Mouse (Mus musculus) c-Kit-negative CD71-positive TER-119-positive erythroid progenitor cells, embryonic 14.5 days (primary cell): ENCODE data around the gene Xirp1.
A peak's percentile ranks its signal among the peaks of the same experiment; 100 is the strongest.

Experiments used
- DNase-seq: peaks from one replicate; pipeline ENCODE4 v3.0.0-alpha.2; 2013; ENCODE audit warnings: low read depth, low spot score

The Xirp1 gene

DNA sequence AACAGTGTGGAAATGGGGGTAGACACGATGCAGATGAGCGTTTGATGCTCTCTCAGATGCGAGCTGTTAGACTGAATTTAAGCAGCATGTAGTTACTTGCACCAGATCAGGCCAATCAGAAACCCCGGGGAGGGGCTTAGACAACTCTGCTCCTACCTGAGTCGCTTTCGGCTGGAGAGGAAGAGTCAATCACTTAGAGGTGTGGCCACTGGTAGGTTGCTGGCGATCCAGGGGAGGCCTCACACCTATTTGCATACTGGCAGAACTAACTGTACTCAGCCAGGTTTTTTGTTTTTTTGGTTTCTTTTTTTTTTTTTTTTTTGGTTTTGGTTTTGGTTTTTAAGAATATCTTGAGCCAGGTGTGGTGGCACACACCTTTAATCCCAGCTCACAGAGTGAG is 35.1 kb downstream of the Xirp1 start:
- no peak for DNase-seq

DNA sequence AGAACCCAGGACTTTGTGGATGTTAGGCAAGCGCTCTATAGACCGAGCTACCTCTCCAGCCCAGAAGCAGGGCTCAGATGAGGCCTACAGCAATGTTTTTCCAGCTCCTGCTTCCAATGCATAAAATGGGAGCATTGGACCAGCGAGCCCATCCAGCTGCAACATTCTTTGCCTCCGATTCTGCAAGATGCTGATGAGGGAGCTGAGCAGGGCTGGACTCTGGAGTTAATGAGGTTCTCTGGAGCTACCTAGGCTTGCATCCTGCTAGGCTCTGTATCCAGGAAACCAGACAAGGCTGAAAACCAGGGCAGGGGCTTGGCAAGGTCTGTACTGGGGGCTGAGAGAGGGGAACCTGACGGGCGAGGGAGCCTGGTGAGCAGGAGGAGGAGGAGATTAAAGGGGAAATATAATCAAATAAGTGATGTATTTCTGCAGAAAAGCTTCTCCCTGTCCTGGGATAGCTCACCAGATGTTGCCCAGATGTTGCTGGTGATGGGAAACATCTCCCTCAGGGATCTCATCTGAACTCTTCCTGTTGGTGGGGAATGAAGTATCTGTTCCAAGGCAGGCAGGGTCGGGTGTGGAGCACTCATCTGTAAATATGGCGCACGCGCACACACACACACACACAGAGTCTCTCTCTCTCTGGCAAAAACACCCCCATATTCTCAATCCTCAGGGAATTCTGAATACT is 37.4 kb downstream of the Xirp1 start:
- no peak for DNase-seq

DNA sequence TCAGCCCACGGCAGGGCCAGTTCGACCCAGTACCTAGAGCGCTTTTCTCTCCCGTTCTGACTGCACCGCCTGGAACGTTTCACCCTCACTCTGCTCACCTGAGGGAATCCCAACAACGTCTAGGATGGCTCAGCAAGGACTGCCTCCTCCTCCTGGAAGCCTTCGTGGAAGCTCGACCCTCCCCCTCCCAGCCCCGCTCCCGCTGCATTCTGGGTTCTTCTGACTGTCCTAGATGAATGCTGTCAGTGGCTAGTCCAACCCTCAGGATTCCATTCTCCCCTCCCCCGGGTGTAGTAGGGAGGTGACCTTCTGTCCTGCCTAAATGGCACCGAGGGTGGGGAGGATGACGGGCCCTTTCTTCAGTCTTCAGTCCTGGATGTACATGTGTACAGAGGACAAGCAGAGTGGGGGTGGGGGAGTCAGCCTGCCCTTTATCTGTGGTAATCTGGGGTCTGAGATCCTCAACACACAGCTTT is 38.8 kb downstream of the Xirp1 start, which contains the start of gene Csrnp1:
Gene Csrnp1, minus strand, starts transcription at position 123 of the 476 bp plus-strand sequence.
- no peak for DNase-seq

DNA sequence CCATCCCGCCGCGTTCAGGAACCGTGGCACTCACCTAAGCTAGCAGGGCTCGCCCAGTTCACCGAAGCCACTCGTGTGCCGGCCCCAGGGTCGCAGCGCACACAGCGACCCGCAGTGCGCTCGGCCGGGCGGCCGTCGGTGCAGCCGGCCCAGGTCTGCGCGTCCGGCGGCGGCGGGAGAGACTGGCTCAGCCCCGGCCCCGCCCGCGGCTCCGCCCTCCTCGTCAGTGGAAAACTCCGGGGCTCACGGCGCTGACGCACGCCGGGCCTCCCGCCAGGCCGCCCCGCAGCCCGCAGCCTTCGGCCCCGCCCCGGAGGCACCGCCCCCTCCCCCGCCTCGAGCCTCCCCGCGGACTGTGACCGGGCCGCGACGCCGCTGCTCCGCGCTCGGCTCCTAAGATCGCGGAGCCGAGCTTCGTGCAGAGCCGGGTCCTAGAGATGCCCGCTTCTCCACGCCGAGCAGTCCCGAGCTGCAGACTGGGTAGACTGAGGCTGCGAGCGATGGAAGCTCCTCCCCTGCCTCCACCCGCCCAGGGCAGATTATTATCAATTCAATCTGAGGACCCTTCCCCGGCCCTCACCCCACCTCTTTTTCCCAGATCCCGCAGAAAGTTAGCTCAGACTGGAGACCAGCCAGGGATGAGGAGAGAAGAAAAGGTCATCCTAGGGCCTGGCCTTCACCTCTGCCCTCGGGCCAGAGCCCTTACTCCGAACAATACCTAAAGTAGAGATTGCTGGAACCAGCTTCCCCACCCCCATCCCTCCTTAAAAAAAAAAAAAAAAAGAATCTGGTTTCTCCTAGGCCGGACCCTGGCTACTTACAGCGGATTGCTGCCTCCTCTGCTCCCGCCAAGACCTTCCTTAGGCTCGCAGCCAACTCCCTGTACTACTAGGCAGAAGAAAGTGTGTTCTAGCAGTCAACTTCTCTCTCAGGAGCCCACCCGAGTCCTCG is 39.5 kb downstream of the Xirp1 start:
- DNase-seq = peak; percentile 16

- no peak for DNase-seq
Measured at GRCm38 (mm10) chr9:119982956-119983551, 40.3 kb downstream of the Xirp1 start.

GRCm38 (mm10) chr9:119982241-119982811 is 41.1 kb downstream of the Xirp1 start:
- no peak for DNase-seq

GRCm38 (mm10) chr9:119981183-119982179 is 41.9 kb downstream of the Xirp1 start:
- no peak for DNase-seq

DNA sequence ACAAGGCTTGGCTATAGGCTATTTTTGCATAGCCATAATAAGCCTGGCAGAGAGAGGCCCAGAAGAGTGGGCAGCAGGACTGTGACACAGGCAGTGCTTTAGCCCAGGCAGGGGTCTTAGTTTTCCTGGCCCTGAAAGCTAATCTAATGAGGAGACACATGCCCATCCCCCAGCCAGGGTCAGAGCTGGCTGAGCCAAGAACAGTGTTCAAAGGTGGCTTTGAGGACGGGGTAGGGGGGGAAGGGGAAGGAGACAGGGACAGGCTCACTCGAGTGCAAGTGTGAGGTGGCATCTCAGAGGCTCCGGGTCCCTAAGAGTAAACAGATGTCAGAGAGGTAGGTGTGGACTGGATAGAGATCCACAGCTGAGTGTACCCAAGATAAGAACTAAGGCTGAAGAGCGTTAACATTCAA is 42.6 kb downstream of the Xirp1 start:
- DNase-seq = no peak

DNA sequence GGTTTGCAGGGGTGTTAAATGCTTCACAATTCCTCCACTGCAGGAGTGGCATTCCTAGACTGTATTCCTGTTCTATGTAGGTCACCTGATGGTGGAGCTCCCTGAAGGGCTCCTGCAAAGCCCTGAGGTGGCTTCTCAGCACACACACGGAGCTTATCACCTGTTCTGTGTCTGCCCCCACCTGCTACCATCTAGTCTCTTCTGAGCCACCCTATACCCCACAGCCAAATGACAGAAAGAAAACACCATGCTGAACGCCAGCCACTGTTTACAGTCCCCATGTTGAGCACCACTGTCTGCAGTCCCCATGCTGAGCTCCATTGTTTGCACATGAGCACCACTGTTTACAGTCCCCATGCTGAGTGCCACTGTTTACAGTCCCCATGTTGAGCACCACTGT is 43.6 kb downstream of the Xirp1 start:
- no peak for DNase-seq

- DNase-seq = no peak
Measured at GRCm38 (mm10) chr9:119978811-119979441, 44.5 kb downstream of the Xirp1 start.

DNA sequence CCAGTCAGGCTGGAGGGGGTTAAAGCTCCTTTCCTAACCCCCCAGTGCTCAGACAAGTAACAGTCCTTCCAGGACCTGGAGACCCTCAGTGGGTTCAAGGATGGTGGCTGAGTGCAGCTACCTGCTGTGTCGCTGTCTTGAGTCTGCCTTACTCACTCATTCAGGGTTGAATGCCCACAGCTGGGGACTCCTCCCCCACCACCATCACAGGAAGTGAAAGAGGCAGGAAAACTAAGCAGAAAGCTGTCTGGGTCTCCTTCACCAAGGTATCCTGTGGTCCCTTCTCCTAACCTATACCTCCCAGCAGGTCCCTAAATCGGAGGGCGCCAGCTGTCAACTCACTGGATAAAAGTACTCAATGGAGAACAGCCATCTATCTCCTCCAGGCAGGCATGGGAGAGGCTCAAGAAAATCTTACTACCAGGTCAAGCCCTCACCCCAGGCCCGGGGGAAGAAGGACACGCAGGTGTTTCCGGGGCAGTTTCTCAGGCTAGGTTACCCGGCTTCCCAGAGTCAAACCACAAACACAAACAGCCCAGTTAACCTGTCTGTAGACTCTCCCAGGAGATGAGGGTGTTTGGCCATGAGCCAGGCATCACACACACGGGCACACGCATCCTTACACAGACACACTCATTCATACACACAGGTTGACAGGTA is 45.1 kb downstream of the Xirp1 start:
- no peak for DNase-seq

DNA sequence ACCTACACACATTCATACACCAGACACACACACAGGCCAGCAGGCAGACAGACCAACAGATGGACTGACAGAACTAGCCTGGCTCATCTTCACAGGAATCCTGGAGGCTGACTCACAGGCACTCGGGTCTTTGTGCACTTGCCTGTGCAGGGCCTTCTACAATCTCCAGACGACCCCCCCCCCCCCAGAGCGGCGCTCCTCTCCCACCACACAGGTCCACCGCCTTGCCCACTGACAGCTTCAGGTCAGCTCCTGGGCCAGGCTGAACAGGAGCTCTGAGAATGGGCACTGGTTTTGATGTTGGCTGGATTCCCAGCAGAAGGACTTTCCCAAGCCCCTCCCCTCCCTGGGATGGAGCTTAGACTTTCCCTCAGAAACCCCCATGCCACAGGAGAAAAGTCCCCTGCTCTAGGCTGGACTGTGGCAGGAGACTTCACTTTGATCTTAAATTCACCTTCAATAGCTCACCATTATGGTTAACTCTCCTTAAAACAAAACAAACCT is 45.8 kb downstream of the Xirp1 start:
- no peak for DNase-seq

GRCm38 (mm10) chr9:119976704-119977556 is 46.5 kb downstream of the Xirp1 start:
- DNase-seq = no peak

GRCm38 (mm10) chr9:119975286-119975685 is 48.1 kb downstream of the Xirp1 start:
- DNase-seq = no peak

DNA sequence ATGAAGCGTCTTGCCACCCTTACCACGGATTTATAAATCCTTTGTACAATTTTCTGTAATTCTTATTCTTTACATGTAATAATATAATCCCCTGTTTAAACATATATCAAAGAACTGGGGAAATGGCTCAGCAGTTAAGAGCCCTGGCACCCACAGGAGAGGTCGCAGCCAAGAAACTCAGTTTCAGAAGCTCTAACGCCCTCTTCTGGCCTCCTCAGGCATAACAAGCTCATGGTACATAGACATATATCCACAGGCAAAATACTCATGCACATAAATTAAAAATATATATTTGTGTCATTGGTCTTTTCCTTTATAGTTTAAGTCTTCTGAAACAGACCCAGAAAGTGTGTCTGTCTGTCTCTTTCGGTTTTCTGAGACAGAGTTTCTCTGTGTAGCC is 48.8 kb downstream of the Xirp1 start:
- no peak for DNase-seq

GRCm38 (mm10) chr9:119973869-119974520 is 49.4 kb downstream of the Xirp1 start:
- DNase-seq = no peak

DNA sequence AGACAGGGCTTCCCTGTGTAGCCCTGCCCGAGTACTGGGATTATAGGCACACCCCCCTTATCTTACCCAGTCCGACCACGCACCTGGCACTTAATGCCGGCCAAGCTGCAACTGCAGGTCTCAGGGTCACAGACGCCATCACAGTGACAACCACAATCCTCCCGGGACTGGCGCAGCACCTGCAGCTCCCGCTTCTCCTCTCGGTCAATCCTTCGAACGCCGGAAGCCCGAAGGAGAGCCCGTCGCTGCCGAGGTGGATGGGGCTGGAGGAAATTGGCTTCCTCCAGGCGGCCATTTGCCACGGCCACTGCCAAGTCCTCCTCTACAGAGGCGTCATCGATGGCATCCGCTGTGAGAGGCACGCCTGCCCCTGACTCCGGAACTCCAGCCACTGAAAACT is 50.1 kb downstream of the Xirp1 start:
- no peak for DNase-seq

GRCm38 (mm10) chr9:119972582-119972981 is 50.8 kb downstream of the Xirp1 start:
- no peak for DNase-seq
